Mouse (Mus musculus) kidney, postnatal 36 days (tissue): ENCODE data around the gene Garnl3.
"Not testable (repeated sequence)": the region's sequence is repeated elsewhere in the genome, so short reads cannot be mapped to it uniquely, and the experiment has no call there.

Experiments
- DNase-seq, 2 experiments: peaks; one replicate each; pipeline ENCODE4 v3.0.0; 2021 to 2022; ENCODE audit warnings: mixed read lengths in 2 of 2

The Garnl3 gene

DNA sequence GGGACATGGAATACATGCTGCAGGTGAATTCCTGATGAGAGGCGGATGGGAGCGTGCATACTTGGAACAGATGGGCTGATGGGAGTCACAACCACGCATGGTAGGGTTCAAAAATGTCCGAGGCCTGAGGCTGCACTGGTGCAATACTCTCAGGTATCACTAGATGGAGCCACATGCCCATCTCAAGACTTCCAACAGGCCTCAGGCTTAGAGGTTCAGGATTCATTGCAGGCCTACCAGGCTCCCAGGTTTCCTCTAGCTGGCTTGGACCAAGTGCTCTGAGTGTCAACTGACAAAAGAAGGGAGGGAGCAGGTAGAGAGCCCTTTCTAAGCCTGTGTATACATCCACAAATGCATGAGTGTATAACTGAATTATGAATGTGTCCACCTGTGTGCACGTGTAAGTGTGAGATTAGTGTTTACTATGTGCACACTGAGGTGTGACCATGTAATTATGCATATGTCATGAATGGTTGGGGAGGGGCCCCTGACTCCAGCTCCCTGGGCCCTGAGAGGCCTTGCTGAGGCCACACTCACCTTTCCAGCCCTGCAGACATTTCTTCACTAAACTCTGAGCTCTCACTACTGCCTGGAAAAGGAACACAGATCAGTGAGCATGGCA is 23.4 kb upstream of the Garnl3 start:
- peak; percentile 77 to 85 for DNase-seq

DNA sequence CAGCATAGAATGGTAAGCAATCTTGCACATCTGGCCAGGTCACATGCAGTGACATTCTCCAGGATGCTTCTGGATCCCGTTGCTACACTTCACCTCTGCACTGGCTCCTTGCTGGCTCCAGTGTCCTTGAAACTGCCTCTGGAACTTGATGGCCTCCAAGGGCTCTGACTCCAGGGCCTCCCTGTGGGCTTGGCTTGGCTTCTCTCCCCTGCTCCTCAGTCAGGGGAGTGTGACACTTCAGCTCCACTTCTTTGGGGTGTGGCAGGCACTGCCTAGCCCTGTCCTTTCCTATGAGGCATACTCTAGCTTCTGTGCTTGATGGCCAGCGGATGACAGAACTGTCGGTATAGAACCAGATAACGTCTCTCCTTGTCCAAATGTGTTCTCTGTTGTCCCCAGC is 15.5 kb upstream of the Garnl3 start:
- DNase-seq = no peak

DNA sequence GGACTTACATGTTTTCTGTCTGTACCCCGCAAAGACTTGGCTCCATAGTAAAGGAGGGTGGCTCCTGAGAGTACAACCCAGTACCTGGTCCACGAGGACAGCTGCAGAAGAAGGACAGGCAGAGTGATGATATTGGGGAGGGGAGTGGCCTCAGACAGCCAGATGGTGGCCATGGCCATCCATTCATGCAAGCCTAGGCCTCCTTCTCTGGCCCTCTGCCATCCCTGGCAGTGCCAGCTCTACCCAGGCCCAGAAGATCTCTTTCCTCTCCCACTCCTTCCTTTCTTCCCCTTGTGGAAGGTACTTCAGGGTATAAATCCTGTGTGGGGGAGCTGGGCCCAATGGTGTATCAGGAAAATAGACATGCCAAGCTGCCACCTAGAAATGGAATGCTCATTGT is 11.8 kb upstream of the Garnl3 start:
- no peak for DNase-seq

DNA sequence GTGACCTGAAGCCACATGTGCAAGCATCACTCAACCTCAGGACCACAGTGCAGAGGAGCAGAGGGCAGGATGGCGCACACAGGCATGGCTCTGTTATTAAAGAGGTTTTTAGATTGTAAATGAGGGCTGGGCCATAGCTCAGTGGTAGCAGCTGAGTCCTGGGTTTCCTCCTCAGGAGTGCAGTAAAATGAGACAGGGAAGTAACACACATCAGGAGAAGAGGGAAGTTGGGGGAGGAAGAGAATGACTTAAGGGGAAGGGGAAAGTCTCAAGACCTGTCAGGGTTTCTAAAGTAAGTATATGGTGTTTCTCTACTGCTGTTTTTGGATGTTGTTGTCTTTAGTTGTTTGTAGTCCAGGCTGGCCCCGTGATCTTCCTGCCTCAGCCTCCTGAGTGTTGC is 7.0 kb upstream of the Garnl3 start:
- DNase-seq = no peak

DNA sequence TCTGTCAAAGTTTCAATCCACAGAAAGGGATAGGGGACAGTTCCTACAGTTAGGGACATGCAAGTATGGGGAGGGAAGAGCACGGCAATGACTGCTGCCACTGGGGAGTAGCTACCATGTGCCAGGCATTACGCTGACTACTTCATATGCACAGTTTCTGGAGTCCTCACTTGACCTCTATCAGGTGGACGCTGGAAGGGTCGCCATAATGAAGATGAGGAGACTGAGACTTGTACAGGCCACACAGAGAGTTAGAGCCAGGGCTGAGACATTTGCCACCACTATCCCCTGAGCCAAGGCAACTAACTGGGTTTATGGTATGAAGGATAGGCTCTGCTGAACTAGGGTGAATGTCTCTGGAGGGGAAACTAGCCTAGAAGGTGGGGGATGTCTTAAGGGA is 6.3 kb upstream of the Garnl3 start:
- DNase-seq = no peak

DNA sequence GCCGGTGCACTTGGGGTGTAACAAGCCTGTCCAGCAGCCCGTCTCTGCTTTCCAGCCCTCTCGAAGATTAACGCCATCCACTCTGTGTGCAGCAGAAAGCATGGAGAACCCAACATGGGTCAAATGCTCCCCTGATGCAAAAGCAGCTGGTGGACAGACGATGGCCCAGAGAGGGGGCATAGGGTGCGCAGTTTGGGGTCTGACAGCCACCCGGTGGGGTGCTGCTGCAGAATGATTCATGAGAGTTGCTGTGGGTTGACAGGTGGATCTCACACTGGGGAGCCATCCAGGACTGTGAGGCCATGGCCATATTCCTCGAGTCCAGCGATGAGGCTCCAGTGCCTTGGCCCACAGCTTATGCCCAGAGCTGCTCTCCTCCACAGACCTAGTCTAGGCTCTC is 5.8 kb upstream of the Garnl3 start:
- no peak for DNase-seq

DNA sequence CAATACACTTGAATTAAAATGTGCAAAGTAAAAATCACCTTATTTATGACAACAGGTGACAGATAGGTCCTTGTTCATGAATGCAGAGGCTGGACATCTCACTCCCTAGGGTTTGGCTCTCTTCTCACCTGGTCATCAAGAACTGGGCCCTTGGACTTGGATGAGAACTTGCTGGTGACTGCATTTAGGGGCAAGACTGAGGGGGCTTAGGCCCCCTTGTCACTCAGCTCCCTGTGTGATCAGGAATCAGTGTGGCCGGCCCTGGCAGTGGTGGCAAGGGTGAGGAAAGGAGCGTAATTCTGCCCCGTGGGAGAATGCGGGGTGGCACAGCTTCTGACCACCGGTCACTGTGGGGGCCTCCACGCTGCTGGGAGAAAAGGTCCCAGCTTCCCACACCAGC is 4.9 kb upstream of the Garnl3 start:
- no peak for DNase-seq

DNA sequence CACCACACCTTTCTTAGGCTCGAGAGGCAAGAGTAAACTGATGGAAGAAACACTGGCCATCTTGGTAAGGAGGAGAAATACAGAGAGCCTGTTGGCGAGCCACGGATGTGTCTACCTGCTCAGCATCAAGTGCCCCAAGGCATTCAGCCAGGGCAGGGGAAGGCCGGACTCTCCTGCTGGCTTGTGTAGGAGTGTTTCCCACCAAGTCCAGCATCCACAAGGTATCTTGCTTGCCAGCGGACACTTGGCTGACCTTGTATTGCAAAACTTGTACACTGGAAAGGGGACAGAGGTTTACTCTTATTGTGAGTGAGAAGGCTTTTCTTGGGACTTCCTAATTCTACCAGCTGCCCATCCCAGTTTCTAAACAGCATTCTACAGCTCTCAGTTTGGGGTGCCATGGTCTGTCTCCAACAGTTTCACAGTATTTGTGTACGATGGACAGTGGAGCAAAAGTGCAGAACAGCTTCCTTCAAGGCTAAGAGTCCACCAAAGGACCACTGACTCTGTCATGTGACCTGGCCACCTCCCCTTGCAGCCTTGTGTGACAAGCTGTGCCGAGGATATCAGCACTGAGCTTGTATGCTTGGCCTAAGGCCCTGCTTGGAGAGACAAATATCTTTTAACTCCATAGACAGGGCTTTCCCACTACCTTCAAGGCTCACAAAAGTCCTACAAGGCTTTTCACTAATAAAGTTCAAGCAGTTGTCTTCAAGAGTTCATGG is 3.5 kb upstream of the Garnl3 start:
- no peak for DNase-seq

DNA sequence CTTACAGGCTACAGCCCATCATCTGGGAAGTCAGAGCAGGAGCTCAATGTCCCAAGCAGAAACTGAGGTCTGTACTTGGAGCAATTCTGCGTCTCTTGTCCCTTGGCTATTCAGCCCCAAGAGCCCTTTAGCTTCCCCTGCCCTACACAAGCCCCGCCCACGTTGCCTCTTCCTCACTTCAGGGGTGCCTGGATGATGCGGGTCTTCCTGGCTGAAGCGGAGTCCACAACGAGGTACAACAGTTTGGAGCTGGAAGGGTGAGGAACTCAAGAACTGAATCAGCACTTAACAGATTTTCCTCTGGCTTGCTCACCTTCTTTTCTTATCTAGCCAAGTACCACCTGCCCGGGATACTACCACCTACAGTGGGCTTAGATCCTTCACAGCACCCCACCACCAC is 852 bp upstream of the Garnl3 start:
- no peak for DNase-seq

DNA sequence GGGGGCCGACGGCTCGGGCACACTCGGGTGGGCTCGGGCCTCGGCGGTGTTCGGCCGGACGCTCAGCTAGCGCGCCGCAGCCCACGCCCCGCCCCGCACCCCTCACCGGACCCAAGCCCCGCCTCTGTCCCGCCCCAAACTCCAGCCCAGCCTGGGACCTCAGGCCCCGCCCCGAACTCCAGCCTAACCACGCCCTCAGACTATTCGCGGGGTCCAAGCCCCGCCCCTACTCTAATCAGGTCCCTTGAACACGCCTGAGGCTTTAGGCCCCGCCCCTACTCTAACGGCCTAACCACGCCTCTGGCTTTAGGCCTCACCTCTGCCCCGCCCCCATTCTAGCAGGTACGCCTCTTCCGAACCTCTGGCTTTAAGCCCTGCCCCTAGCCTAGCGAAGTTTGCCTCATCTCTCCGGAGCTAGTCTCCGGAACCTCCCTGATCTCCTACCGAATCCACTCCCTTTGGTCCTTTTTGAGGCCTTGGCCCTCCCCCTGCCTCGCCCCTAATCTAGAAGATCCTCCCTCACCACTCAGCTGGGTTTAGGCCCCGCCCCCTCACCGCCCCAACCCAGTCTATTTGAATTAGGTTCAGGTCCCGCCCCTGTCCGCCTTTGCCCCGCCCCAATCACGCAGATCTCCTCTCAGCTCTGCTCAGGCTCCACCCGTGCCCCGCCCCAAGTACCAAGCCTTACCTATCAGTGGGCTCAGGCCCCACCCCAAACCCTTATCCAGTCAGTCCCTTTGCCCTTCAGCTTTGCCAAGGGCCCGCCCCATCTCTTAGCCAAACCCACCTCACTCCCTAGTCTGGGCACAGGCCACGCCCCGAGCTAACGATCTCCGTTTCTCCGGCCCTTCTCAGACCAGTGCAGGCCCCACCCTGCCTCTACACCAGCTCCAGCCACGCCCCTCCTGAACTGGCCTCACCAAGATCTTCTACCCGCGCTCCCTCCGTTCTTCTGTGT is 649 bp downstream of the Garnl3 start:
- peak; percentile 99 to 100 for DNase-seq

DNA sequence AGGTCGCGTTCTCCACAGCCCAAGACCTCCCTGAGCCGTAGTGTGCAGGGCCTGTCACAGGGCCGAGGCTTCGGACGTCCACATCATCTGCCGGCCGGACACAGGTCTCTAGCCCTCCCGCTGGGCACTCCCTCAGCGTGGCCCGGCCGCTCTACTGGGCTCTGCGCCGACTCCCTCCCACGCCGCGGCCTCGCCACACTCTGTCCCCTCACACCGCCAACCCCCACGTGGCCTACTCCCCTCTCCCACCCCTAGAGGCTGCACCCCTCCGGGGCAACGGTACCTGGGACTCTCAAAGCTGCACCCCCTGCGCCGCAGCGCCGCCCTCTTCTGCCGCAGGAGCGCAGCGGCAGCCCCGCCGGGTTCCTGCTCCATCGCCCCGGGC is 1.3 kb downstream of the Garnl3 start:
- no peak for DNase-seq

DNA sequence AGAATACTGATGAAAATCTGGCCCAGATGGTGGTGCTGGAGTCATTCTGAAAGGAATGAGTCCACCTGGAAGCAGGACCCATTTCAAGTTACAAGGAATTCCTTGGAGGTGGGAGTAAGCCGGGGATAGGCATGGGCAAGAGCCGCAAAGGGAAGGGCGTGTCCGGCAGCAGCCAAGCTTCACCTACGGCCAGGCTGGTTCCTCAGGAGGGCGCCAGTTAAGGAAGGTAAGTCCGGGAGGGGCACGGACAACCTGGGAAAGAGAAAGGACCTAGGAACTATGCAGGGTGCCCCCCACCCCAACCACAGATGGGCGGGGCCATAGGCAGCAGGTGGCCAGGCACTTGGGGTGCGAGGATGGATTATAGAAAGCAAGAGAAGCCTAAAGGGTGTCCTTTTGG is 1.8 kb downstream of the Garnl3 start:
- peak; percentile 13 to 30 for DNase-seq

DNA sequence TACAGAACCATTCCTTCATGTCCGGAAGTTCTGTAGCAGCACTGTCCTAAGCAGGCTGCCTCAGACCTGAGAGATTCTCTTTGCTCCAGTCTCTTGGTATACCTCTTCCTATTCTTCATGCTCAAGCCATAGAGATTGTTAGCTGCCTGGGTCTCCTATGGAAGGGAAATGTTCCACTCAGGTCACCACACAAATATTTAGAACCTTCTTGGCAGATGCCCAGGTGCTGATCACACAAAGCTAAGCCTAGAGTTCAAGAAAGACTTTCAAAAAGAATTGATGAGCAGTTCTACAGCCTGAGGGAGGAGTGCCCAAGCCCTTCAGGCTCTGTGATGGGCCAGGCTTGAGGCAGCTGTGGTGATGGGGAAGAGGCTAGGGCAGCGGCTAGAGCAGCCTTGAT is 2.4 kb downstream of the Garnl3 start:
- no peak for DNase-seq

DNA sequence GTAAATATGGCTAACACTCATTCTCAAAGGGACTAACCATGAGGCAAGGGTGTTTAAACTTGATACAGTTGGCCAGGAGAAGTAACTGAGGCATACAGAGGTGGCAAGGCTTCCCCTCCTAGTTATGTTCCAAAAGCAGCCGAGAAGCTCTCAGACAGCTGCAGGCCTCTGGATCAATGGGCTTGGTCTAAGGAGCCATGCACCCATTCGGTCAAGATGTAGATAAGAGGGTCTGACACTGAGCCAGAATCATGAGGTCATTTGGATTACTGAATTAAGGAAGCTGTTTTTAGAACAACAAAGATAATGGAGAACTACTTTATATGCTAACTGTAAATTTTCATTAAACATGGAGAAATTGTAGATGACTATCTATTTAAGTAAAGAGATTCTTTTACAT is 4.2 kb downstream of the Garnl3 start:
- DNase-seq = no peak

DNA sequence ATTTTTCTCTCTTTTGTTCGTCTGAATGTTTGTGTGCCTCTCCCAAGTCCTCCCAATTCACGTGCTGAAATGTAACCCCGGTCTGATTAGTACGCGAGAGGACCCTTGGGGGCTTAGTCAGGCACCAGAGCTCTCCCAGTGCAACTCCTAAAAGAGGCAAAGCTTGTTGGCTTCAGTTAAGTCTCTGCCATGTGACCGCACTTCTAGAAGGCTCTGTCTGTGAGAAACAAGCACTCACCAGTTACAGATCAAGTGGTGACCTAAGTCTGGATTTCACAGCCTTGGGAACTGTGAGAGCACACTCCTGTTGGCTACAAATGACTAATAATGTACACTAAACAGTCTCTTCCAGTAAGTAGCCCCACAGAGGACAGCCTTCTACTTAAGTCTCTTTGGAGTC is 8.6 kb downstream of the Garnl3 start:
- DNase-seq = no peak

DNA sequence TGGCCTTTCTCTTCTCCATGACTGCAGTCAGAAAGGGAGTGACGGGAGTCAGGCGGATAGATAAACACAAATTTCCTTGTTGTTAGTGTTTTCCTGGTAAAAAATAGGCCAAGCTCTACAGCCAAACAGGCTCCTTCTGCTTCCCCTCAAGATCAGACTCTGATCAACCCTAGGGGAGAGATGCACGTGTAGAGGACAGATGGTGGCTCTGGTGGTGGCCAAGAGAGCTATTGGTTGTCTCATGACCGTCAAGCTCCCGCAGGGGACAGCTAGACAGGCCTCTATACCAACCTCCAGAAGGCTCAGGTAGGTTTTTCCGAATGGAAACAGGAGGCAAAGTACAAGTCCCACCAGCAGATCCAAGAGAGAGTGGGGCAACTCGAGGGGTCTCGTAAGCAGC is 30.9 kb downstream of the Garnl3 start:
- no peak for DNase-seq

DNA sequence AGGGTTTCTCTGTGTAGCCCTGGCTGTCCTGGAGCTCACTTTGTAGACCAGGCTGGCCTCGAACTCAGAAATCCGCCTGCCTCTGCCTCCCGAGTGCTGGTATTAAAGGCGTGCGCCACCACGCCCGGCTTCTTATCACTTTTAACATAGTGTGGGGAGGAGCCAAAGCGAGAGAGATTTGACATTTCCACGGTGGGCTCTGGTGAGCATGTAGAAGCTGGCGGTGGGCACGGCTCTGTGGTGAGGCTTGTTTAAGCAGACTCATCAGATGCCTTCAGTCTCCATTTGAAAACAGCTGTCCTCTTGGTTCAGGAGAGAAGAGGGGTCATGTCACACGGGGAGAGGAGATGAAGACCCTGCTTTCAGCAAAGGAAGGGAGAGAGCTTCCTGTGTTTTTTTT is 34.1 kb downstream of the Garnl3 start:
- DNase-seq = not testable (repeated sequence)

DNA sequence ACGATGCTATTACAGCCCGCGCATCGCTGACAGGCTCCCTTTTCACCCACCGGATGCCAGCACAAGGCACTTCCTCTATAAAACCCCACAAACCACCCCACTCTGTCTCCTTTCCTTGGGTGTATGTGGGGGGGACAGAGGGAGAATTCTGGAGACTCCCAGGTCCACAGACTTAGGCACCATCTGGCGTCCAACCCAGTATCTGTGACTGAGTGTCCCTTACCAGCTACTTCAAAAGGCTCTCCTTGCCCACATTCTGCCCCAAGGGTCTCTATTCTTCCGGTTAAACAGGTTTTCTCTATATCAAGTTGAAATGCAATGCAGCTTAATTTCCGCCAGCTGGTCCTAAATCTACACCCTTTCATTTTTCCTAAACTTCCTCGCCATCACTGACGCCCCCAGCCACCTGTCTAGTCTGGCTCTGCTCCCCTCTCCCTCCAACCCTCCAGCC is 36.2 kb downstream of the Garnl3 start:
- DNase-seq = no peak

DNA sequence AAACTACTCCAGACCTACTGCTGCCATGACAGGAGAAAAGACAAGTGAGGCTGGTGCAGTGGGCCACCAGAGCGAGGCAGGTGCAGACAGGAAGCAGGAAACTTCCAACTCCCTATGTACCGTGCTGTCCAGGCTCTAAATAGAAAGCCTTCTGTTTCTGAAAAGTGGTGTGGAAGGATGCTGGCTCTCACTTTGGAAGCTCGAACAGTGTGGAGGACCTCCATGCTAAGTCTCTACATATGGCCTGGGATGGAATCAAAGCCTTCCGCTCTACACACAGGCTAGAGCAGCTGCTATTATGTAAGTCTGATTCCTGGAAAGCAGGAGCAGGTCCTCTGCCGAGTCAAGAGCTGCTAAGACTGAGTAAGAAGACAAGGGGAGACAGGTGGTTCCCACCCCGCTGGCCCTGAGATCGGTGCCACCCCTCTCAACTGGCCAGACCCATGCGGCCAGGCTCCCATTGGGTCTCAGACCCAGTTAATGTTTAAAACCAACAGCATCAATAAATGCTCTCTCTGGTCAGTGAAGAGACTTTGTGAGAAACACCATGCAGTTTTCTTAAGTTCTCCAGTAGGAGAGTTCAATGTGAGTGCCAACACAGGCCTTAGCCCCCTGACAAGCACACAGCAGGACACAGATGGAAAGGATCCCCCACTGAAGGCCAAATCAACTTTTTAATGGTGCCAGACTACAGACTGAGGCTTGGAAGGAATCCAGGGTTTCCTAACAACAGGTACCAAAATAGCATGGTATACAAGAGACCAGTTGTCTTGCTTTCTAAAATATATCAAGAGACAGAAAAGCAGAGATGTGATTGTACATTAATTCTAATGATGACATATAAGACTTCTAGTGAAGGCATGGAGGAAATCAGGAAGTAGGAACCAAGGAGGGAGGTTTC is 40.6 kb downstream of the Garnl3 start:
- no peak for DNase-seq

DNA sequence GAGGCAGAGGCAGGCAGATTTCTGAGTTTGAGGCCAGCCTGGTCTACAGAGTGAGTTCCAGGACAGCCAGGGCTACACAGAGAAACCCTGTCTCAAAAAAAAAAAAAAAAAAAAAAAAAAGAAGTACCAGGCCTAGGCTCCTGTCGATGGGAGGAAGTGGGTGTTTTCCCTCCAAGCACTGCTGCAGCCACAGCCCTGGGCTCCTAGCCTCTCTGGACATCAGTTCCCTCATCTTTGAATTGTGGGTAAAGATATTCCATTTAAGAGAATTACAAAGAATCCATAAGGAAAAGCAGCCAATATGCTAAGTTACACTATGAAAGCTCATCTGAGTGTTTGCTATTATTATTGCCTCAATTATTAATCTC is 41.4 kb downstream of the Garnl3 start:
- DNase-seq = not testable (repeated sequence)

DNA sequence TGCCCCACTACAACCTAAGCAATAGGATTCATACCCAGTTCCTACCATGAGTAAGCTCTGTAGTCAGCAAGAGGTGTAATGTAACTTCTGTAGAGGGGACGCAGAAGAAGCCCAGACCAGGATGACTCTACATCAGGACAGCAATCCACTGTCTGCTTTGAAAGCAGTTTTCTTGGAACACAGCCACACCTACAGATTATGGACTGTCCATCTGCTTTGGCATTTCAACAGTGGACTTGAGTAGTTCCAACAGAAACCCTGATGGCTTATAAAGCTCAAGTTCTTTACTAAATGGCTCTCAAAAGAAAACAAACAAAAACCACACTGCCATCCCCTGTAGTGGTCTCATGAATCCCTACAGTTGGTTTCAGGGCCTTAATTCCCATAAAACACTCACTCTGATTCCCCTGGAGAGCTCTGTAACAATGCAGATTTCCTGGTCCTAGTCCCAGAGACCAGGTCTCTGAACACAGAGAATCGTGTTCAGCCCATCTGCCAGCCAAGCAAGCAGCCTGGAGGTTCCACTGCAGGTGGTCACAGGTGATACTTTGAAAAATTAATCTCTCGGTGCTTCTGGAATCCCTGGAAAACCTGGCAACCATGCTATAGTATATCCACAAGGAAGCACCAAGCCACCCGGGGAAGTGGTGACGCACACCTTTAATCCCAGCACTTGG is 42.0 kb downstream of the Garnl3 start:
- no peak for DNase-seq
